Mouse (Mus musculus) inflammation-experienced regulatory T-cells (primary cell): ENCODE measurements around the gene Plxna3. TPM values are rescaled to one million over a fixed set of nuclear protein-coding genes. Genes with fewer than 3 reads are reported as not detected.

Source experiments
- polyA plus RNA-seq, 2 experiments: library from polyadenylated mRNA; unstranded; fragments of 100-300 nt; shearing (Covaris generic); gene quantifications; one replicate each; pipeline ENCODE4 v1.2.1; 2017

Gene Plxna3
- 1 to 10 TPM; 2.4 to 6.9 TPM for polyA plus RNA-seq

GRCm38 (mm10) chrX:74328725-74329161 is at the start of gene Plxna3:
Plxna3 (plus strand) TSS chrX:74329066.

GRCm38 (mm10) chrX:74281732-74282394 is 47.0 kb upstream of the Plxna3 start, which contains the start of the genes Taz and Dnase1l1:
Taz (plus strand) TSS chrX:74281912.
Dnase1l1 (minus strand) TSS chrX:74282337.

GRCm38 (mm10) chrX:74296538-74297448 is 32.1 kb upstream of the Plxna3 start, which contains the start of gene Atp6ap1:
Atp6ap1 (plus strand) TSS chrX:74297097.

GRCm38 (mm10) chrX:74304867-74305700 is 23.8 kb upstream of the Plxna3 start, which contains the start of gene Gdi1:
Gdi1 (plus strand) TSS chrX:74304998.

GRCm38 (mm10) chrX:74312540-74313464 is 16.1 kb upstream of the Plxna3 start, which contains the start of gene Fam50a:
Fam50a (plus strand) TSS chrX:74313033.

GRCm38 (mm10) chrX:74353467-74353770 is 24.6 kb downstream of the Plxna3 start, which contains the start of gene Lage3:
Lage3 (minus strand) TSS chrX:74353618.

GRCm38 (mm10) chrX:74372888-74373549 is 44.2 kb downstream of the Plxna3 start, which contains the start of the genes Ubl4a and Slc10a3:
Ubl4a (minus strand) TSS chrX:74373218.
Slc10a3 (minus strand) TSS chrX:74373349.

GRCm38 (mm10) chrX:74392535-74393443 is 63.9 kb downstream of the Plxna3 start, which contains the start of the genes Fam3a and Ikbkg:
Fam3a (minus strand) TSS chrX:74393272.
Ikbkg (plus strand) TSS chrX:74393290.

Other genes starting within 250 kb of the Plxna3 start
- not detected for gene Opn1mw, start 201.6 kb upstream of the Plxna3 start, polyA plus RNA-seq
- 10 to 100 TPM; 46.8 to 53.9 TPM for gene Mecp2, start 193.7 kb upstream of the Plxna3 start, polyA plus RNA-seq
- gene Tex28, start 161.2 kb upstream of the Plxna3 start, polyA plus RNA-seq = not detected
- 1 to 10 TPM; 2.0 to 3.8 TPM for gene Tktl1, start 151.8 kb upstream of the Plxna3 start, polyA plus RNA-seq
- gene Flna, start 79.2 kb upstream of the Plxna3 start, polyA plus RNA-seq = 100 to 1,000 TPM; 247 to 358 TPM
- 10 to 100 TPM; 48.9 to 66.6 TPM for gene Emd, start 74.4 kb upstream of the Plxna3 start, polyA plus RNA-seq
- 10 to 100 TPM; 44.3 to 79.3 TPM for gene Rpl10, start 58.3 kb upstream of the Plxna3 start, polyA plus RNA-seq
- 100 to 1,000 TPM; 140 to 181 TPM for gene Taz, start 47.2 kb upstream of the Plxna3 start, polyA plus RNA-seq
- 10 to 100 TPM; 22.4 to 29.5 TPM for gene Dnase1l1, start 46.7 kb upstream of the Plxna3 start, polyA plus RNA-seq
- 100 to 1,000 TPM; 155 to 162 TPM for gene Atp6ap1, start 32.0 kb upstream of the Plxna3 start, polyA plus RNA-seq
- 100 to 1,000 TPM; 260 to 309 TPM for gene Gdi1, start 24.1 kb upstream of the Plxna3 start, polyA plus RNA-seq
- gene Fam50a, start 16.0 kb upstream of the Plxna3 start, polyA plus RNA-seq = 10 to 100 TPM; 78.9 to 83.6 TPM
- gene Lage3, start 24.6 kb downstream of the Plxna3 start, polyA plus RNA-seq = 10 to 100 TPM; 34.3 to 51.6 TPM
- gene Ubl4a, start 44.2 kb downstream of the Plxna3 start, polyA plus RNA-seq = 10 to 100 TPM; 52.3 to 66.9 TPM
- 10 to 100 TPM; 40.0 to 40.5 TPM for gene Slc10a3, start 44.3 kb downstream of the Plxna3 start, polyA plus RNA-seq
- gene Fam3a, start 64.2 kb downstream of the Plxna3 start, polyA plus RNA-seq = 10 to 100 TPM; 34.3 to 41.1 TPM
- 10 to 100 TPM; 35.8 to 36.6 TPM for gene Ikbkg, start 64.2 kb downstream of the Plxna3 start, polyA plus RNA-seq
- 10 to 100 TPM; 47.5 to 51.1 TPM for gene G6pdx, start 100.1 kb downstream of the Plxna3 start, polyA plus RNA-seq
- gene Gm6880, start 152.3 kb downstream of the Plxna3 start, polyA plus RNA-seq = not detected
- gene Olfr1326-ps1, start 245.8 kb downstream of the Plxna3 start, polyA plus RNA-seq = not detected